Mouse (Mus musculus) thymus, adult 2 months (tissue): Measurements from ENCODE around the gene Tspan9. TPM values are rescaled to one million over a fixed set of nuclear protein-coding genes. Genes with fewer than 3 reads are reported as not detected.
A peak's percentile ranks its signal among the peaks of the same experiment; 100 is the strongest.

Experiments used
- DNase-seq: peaks from one replicate; pipeline ENCODE4 v3.0.0; 2021
- H3K27ac ChIP-seq: fragments of 200-500 bp; 2 replicates; pipeline ENCODE4 v1.5.1; 2012; ENCODE audit warnings: low read length, control low read depth; ENCODE audit not compliant: control insufficient read depth, insufficient read depth
- H3K27me3 ChIP-seq: fragments of 200-500 bp; 2 replicates; pipeline ENCODE4 v1.6.1; 2012; ENCODE audit warnings: mild to moderate bottlenecking, low read length, moderate library complexity, mixed read lengths; ENCODE audit not compliant: control insufficient read depth, insufficient read depth
- H3K36me3 ChIP-seq: fragments of 200-500 bp; 2 replicates; pipeline ENCODE4 v1.6.1; 2012; ENCODE audit warnings: mild to moderate bottlenecking, low read length, moderate library complexity; ENCODE audit not compliant: control insufficient read depth, insufficient read depth
- H3K4me1 ChIP-seq: fragments of 200-500 bp; replicated peaks from 2 replicates; pipeline ENCODE4 v1.6.1; 2012; ENCODE audit warnings: low read length; ENCODE audit not compliant: control insufficient read depth, insufficient read depth
- H3K4me3 ChIP-seq: fragments of 200-500 bp; 2 replicates; pipeline ENCODE4 v1.5.1; 2012; ENCODE audit warnings: mild to moderate bottlenecking, low read length, control low read depth, moderate library complexity; ENCODE audit not compliant: control insufficient read depth, insufficient read depth
- CTCF ChIP-seq: fragments of 200-500 bp; IDR thresholded peaks from 2 replicates; pipeline ENCODE4 v1.5.1; 2012; ENCODE audit warnings: mild to moderate bottlenecking, control low read depth, low read length, moderate library complexity, borderline replicate concordance; ENCODE audit not compliant: control insufficient read depth, poor library complexity, insufficient read depth; ENCODE audit errors: extremely low read depth
- POLR2A ChIP-seq: fragments of 200-500 bp; IDR thresholded peaks from 2 replicates; pipeline ENCODE4 v1.6.1; 2012; ENCODE audit warnings: mild to moderate bottlenecking, low read length, control low read depth, moderate library complexity; ENCODE audit not compliant: control insufficient read depth, poor library complexity, insufficient read depth; ENCODE audit errors: extremely low read depth
- WGBS: fragments of 180-500 bp; shearing (Covaris S2); methylation state at CpG from one replicate; pipeline ENCODE4 v1.1.7; 2018; 5-methylcytosine and 5-hydroxymethylcytosine counted together
- polyA plus RNA-seq: library from polyadenylated mRNA; depleted of rRNA; stranded (reverse); fragments of >200 nt; gene quantifications from 2 replicates; pipeline ENCODE4 v1.2.3, GENCODE M21; 2012; rRNA removed

Tspan9 gene
- polyA plus RNA-seq, 1 experiment, result 36.7 TPM

- no peak overlapping the region for H3K4me3 ChIP-seq
- TF ChIP-seq CTCF (no peak), POLR2A (no peak)
- DNase-seq, result peak; percentile 58
- 14% methylated on average over 8 of the region's 8 CpGs for WGBS
- no peaks in the 10 kb centered on the region for H3K36me3 ChIP-seq
- H3K27ac ChIP-seq, result no peak overlapping the region
- H3K27me3 ChIP-seq, result no peaks in the 10 kb centered on the region
- H3K4me1 ChIP-seq, result no peaks in the 10 kb centered on the region
These were observed 222.7 kb downstream of the Tspan9 start for GRCm38 (mm10) chr6:127920652-127921051.

DNA sequence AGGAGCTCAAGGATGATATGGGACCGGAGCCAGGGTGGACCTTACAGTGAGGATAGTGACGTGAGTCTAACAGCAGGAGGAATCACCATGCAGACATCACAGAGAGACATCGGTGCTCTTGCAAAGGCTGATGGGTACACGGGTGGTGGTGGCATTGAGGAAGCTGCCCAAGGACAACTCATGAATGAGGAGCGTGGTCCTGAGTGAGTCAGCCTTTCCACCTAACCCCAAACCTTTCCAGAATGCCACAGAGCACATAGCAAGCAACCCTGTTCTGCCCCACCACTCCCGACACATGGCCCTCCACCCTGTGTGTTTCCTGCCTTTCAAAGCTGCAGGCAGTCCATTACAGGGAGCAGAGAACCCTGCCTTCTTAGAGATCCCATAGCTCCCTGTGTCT lies 223.9 kb downstream of the Tspan9 start:
- no peaks in the 10 kb centered on the region for H3K4me1 ChIP-seq
- H3K27ac ChIP-seq, result no peak overlapping the region
- no peak overlapping the region for H3K4me3 ChIP-seq
- H3K36me3 ChIP-seq, result no peaks in the 10 kb centered on the region
- DNase-seq, result no peak
- no peaks in the 10 kb centered on the region for H3K27me3 ChIP-seq
- TF ChIP-seq POLR2A (no peak), CTCF (no peak)
- WGBS, result 37% methylated on average over 6 of the region's 6 CpGs

DNA sequence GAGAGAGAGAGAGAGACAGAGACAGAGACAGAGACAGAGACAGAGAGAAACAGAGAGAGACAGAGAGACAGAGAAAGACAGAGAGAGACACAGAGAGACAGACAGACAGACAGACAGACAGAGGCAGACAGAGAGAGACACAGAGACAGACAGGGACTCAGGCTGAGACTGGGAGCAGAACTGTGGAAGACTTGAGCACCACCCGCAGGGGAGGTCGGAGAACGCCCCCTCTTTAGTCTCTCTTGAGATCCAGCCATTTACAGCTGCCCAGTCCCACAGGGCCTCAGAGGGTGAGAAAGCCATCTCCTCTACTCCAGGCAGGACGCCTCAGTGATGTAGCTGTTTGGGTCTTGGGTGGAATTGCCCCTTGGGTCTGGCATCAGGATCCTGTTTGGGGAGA lies 225.7 kb downstream of the Tspan9 start:
- no peaks in the 10 kb centered on the region for H3K4me1 ChIP-seq
- H3K27me3 ChIP-seq, result no peaks in the 10 kb centered on the region
- TF ChIP-seq CTCF (no peak), POLR2A (no peak)
- DNase-seq, result no peak
- H3K4me3 ChIP-seq, result no peak overlapping the region
- H3K36me3 ChIP-seq, result no peaks in the 10 kb centered on the region
- H3K27ac ChIP-seq, result no peak overlapping the region
- 73% methylated on average over 4 of the region's 4 CpGs for WGBS

DNA sequence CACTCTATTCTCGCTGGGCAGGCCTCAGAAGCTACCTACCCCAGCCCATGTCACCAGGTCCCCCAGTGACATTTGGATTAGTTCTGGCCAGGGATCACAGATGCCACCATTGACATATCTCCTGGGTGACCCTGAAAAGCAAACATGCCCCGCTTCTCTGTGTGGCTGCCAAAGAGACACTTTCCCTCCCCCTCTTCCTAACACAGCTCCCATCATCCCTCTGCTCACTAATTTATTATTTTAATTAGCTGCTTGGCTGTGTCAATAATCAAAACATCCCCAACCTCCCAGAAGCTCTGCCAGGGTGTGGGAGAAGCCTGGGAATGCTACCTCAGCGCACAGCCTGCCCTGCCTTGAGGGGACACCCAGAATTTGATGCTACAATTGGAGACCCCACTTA lies 226.4 kb downstream of the Tspan9 start:
- H3K27ac ChIP-seq, result no peak overlapping the region
- no peaks in the 10 kb centered on the region for H3K4me1 ChIP-seq
- no peak for DNase-seq
- no peaks in the 10 kb centered on the region for H3K36me3 ChIP-seq
- no peak overlapping the region for H3K4me3 ChIP-seq
- WGBS, result 90% methylated on average over 3 of the region's 3 CpGs
- no peak for TF ChIP-seq POLR2A
- no peak for TF ChIP-seq CTCF
- no peaks in the 10 kb centered on the region for H3K27me3 ChIP-seq

DNA sequence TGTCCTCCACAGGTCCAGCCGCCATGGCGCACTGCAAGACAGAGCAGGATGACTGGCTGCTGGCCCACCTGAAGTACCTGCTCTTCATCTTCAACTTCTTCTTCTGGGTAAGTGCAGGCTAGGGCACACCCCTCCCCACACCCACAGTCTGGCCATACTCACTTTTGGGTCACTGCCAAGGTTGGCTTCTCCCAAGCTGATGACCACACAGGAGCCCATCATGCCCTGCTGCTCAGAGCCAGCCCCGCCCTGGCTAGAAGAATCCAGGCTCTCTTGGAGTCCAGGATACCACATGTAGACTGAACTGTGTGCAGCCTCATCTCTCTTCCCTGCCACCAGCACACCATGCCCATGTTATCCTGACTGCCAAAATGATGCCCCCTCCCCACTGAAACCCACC lies 230.5 kb downstream of the Tspan9 start:
- TF ChIP-seq CTCF, result no peak
- no peak for TF ChIP-seq POLR2A
- WGBS, result 94% methylated on average over 3 of the region's 3 CpGs
- no peak overlapping the region for H3K4me3 ChIP-seq
- no peak for DNase-seq
- H3K36me3 ChIP-seq, result no peaks in the 10 kb centered on the region
- no peaks in the 10 kb centered on the region for H3K4me1 ChIP-seq
- no peak overlapping the region for H3K27ac ChIP-seq
- H3K27me3 ChIP-seq, result no peaks in the 10 kb centered on the region

GRCm38 (mm10) chr6:127911687-127912086 lies 231.7 kb downstream of the Tspan9 start:
- Histone ChIP-seq H3K4me3 (no peak overlapping the region), H3K4me1 (no peaks in the 10 kb centered on the region), H3K27me3 (no peaks in the 10 kb centered on the region), H3K27ac (no peak overlapping the region), H3K36me3 (no peaks in the 10 kb centered on the region)
- 83% methylated on average over 4 of the region's 4 CpGs for WGBS
- TF ChIP-seq POLR2A (no peak), CTCF (no peak)
- no peak for DNase-seq

Other genes starting within 250 kb of the Tspan9 start
- 0.53 and 0.59 TPM in 2 replicates for gene Tead4, start 157.2 kb upstream of the Tspan9 start, polyA plus RNA-seq
- gene Tulp3, start 212.3 kb upstream of the Tspan9 start, polyA plus RNA-seq, result 23.5 and 28.0 TPM in 2 replicates
- gene Rhno1, start 219.3 kb upstream of the Tspan9 start, polyA plus RNA-seq, result 51.7 and 62.0 TPM in 2 replicates
- gene Foxm1, start 219.4 kb upstream of the Tspan9 start, polyA plus RNA-seq, result 115 and 149 TPM in 2 replicates
- 0.92 and 1.2 TPM in 2 replicates for gene Tex52, start 231.9 kb upstream of the Tspan9 start, polyA plus RNA-seq
- not detected in 2 replicates for gene Gm44596, start 231.9 kb upstream of the Tspan9 start, polyA plus RNA-seq